Mouse (Mus musculus) cortical plate, adult 2 months (tissue): Measurements from ENCODE around the gene Rxra.

Experiments used
- CTCF ChIP-seq: fragments of 200-500 bp; IDR thresholded peaks from 2 replicates; pipeline ENCODE4 v1.5.1; 2011; ENCODE audit warnings: mild to moderate bottlenecking, control low read depth, low read length; ENCODE audit not compliant: insufficient read depth; ENCODE audit errors: extremely low read depth
- POLR2A ChIP-seq: fragments of 200-500 bp; IDR thresholded peaks from 2 replicates; pipeline ENCODE4 v1.6.1; 2011; ENCODE audit warnings: mild to moderate bottlenecking, low read length, control low read depth; ENCODE audit not compliant: insufficient read depth; ENCODE audit errors: extremely low read depth

- TF ChIP-seq CTCF = no peak
- TF ChIP-seq POLR2A = no peak
Observed at GRCm38 (mm10) chr2:27780162-27780561, 103.9 kb downstream of the Rxra start.
